Mouse (Mus musculus): ENCODE data around the gene Ndufs7. TPM values are rescaled to one million over a fixed set of nuclear protein-coding genes. Genes with fewer than 3 reads are reported as not detected.

The Ndufs7 gene
- total and polyA plus RNA-seq, 2 experiments from 2014 or later: 838 to 1,203 TPM

- H3K27me3 ChIP-seq (ENCODE audit: control insufficient read depth, insufficient read depth, low read length): no peaks in the 10 kb centered on the region
- ATAC-seq (ENCODE audit: insufficient read depth, low read depth) (no peak), DNase-seq (ENCODE audit: low spot score) (no peak)
- H3K9me3 ChIP-seq (replicated peaks; ENCODE audit: control insufficient read depth, low read length): no peaks in the 10 kb centered on the region
- peaks cover 61% of the 10 kb centered on the region for H3K36me3 ChIP-seq (replicated peaks; ENCODE audit: control insufficient read depth, insufficient read depth, low read length)
- no peak overlapping the region for H3K27ac ChIP-seq (ENCODE audit: low read depth)
- peaks cover 10% of the 10 kb centered on the region for H3K4me1 ChIP-seq (ENCODE audit: control insufficient read depth, insufficient read depth)
- no peak overlapping the region for H3K4me2 ChIP-seq (ENCODE audit: low read depth, low read length)
- H3K4me3 ChIP-seq (ENCODE audit: low read depth, low read length): no peak overlapping the region
- no peak overlapping the region for H3K9ac ChIP-seq (replicated peaks; ENCODE audit: low read depth, low read length)
- TF ChIP-seq CTCF (IDR thresholded peaks at IDR 0.05; ENCODE audit: low read depth): no peak
- TF ChIP-seq EP300 (IDR thresholded peaks at IDR 0.05; ENCODE audit: low read depth): no peak
- WGBS: 93% methylated on average over 26 of the region's 26 CpGs
These were observed 5.7 kb downstream of the Ndufs7 start for GRCm38 (mm10) chr10:80254331-80255297.

GRCm38 (mm10) chr10:80255881-80256535, 7.1 kb downstream of the Ndufs7 start:
- TF ChIP-seq CTCF (IDR thresholded peaks at IDR 0.05; ENCODE audit: low read depth) (no peak), EP300 (IDR thresholded peaks at IDR 0.05; ENCODE audit: low read depth) (no peak)
- 76% methylated on average over 5 of the region's 5 CpGs for WGBS

GRCm38 (mm10) chr10:80257936-80258335, 9.0 kb downstream of the Ndufs7 start:
- Histone ChIP-seq H3K27ac (ENCODE audit: low read depth) (no peak overlapping the region), H3K4me1 (ENCODE audit: control insufficient read depth, insufficient read depth) (peaks cover 24% of the 10 kb centered on the region), H3K4me3 (ENCODE audit: low read depth, low read length) (no peak overlapping the region), H3K9ac (replicated peaks; ENCODE audit: low read depth, low read length) (no peak overlapping the region), H3K36me3 (replicated peaks; ENCODE audit: control insufficient read depth, insufficient read depth, low read length) (peaks cover 58% of the 10 kb centered on the region), H3K9me3 (replicated peaks; ENCODE audit: control insufficient read depth, low read length) (no peaks in the 10 kb centered on the region), H3K27me3 (ENCODE audit: control insufficient read depth, insufficient read depth, low read length) (no peaks in the 10 kb centered on the region), H3K4me2 (ENCODE audit: low read depth, low read length) (no peak overlapping the region)
- 75% methylated on average over 2 of the region's 2 CpGs for WGBS
- ATAC-seq (ENCODE audit: insufficient read depth, low read depth) (no peak), DNase-seq (ENCODE audit: low spot score) (no peak)
- TF ChIP-seq CTCF (IDR thresholded peaks at IDR 0.05; ENCODE audit: low read depth) (no peak), EP300 (IDR thresholded peaks at IDR 0.05; ENCODE audit: low read depth) (no peak)

More at GRCm38 (mm10) chr10:80255881-80256535, 7.1 kb downstream of the Ndufs7 start:
- H3K4me2 ChIP-seq (ENCODE audit: low read depth, low read length): no peak overlapping the region
- H3K4me3 ChIP-seq (ENCODE audit: low read depth, low read length): no peak overlapping the region
- H3K4me1 ChIP-seq (ENCODE audit: control insufficient read depth, insufficient read depth): peaks cover 14% of the 10 kb centered on the region
- DNase-seq (ENCODE audit: low spot score) (no peak), ATAC-seq (ENCODE audit: insufficient read depth, low read depth) (no peak)
- H3K27me3 ChIP-seq (ENCODE audit: control insufficient read depth, insufficient read depth, low read length): no peaks in the 10 kb centered on the region
- H3K9ac ChIP-seq (replicated peaks; ENCODE audit: low read depth, low read length): no peak overlapping the region
- H3K36me3 ChIP-seq (replicated peaks; ENCODE audit: control insufficient read depth, insufficient read depth, low read length): peaks cover 61% of the 10 kb centered on the region
- no peaks in the 10 kb centered on the region for H3K9me3 ChIP-seq (replicated peaks; ENCODE audit: control insufficient read depth, low read length)
- H3K27ac ChIP-seq (ENCODE audit: low read depth): no peak overlapping the region

- Histone ChIP-seq H3K27ac (ENCODE audit: low read depth) (no peak overlapping the region), H3K4me2 (ENCODE audit: low read depth, low read length) (no peak overlapping the region), H3K36me3 (replicated peaks; ENCODE audit: control insufficient read depth, insufficient read depth, low read length) (peaks cover 48% of the 10 kb centered on the region), H3K4me1 (ENCODE audit: control insufficient read depth, insufficient read depth) (peaks cover 24% of the 10 kb centered on the region), H3K4me3 (ENCODE audit: low read depth, low read length) (no peak overlapping the region), H3K9me3 (replicated peaks; ENCODE audit: control insufficient read depth, low read length) (no peaks in the 10 kb centered on the region), H3K9ac (replicated peaks; ENCODE audit: low read depth, low read length) (no peak overlapping the region), H3K27me3 (ENCODE audit: control insufficient read depth, insufficient read depth, low read length) (no peaks in the 10 kb centered on the region)
- DNase-seq (ENCODE audit: low spot score): no peak
- 82% methylated on average over 14 of the region's 14 CpGs for WGBS
- ATAC-seq (ENCODE audit: insufficient read depth, low read depth): no peak
- TF ChIP-seq EP300 (IDR thresholded peaks at IDR 0.05; ENCODE audit: low read depth): no peak
- no peak for TF ChIP-seq CTCF (IDR thresholded peaks at IDR 0.05; ENCODE audit: low read depth)
These were observed 10.0 kb downstream of the Ndufs7 start for GRCm38 (mm10) chr10:80258752-80259462.

- H3K4me3 ChIP-seq (ENCODE audit: low read depth, low read length): peak overlapping the region; percentile 54; the same call in 1 of the 2 replicates
- WGBS: 57% methylated on average over 6 of the region's 6 CpGs
- ATAC-seq (ENCODE audit: insufficient read depth, low read depth): no peak
These were observed 10.5 kb downstream of the Ndufs7 start for GRCm38 (mm10) chr10:80259463-80259805.

More at GRCm38 (mm10) chr10:80259463-80259805, 10.5 kb downstream of the Ndufs7 start:
- no peaks in the 10 kb centered on the region for H3K27me3 ChIP-seq (ENCODE audit: control insufficient read depth, insufficient read depth, low read length)
- DNase-seq (ENCODE audit: low spot score): no peak
- H3K27ac ChIP-seq (ENCODE audit: low read depth): peak overlapping the region; percentile 96
- peak overlapping the region; percentile 86 for H3K4me2 ChIP-seq (ENCODE audit: low read depth, low read length)
- no peak for TF ChIP-seq EP300 (IDR thresholded peaks at IDR 0.05; ENCODE audit: low read depth)
- TF ChIP-seq CTCF (IDR thresholded peaks at IDR 0.05; ENCODE audit: low read depth): no peak
- H3K36me3 ChIP-seq (replicated peaks; ENCODE audit: control insufficient read depth, insufficient read depth, low read length): peaks cover 43% of the 10 kb centered on the region
- H3K9ac ChIP-seq (replicated peaks; ENCODE audit: low read depth, low read length): no peak overlapping the region; the same call in 1 of the 2 replicates
- no peaks in the 10 kb centered on the region for H3K9me3 ChIP-seq (replicated peaks; ENCODE audit: control insufficient read depth, low read length)
- peaks cover 24% of the 10 kb centered on the region for H3K4me1 ChIP-seq (ENCODE audit: control insufficient read depth, insufficient read depth)

Data from heart, postnatal 0 days (tissue).